Mouse (Mus musculus) intestine, embryonic 15.5 days (tissue): ENCODE measurements around the gene Hoxa3. TPM values are rescaled to one million over a fixed set of nuclear protein-coding genes. Genes with fewer than 3 reads are reported as not detected.
A peak's percentile ranks its signal among the peaks of the same experiment; 100 is the strongest.

ENCODE experiments used
- ATAC-seq: fragments of 200-750 bp; cut with Nextera tagmentation; 2 replicates; pipeline ENCODE4 v1.8.0; 2017; ENCODE audit warnings: moderate TSS enrichment, moderate library complexity
- H3K27ac ChIP-seq: fragments of 300-500 bp; sonication (generic); 2 replicates; pipeline ENCODE4 v1.5.1; 2015; ENCODE audit warnings: mild to moderate bottlenecking, inconsistent platforms
- H3K27me3 ChIP-seq: fragments of 300-500 bp; sonication (generic); replicated peaks from 2 replicates; pipeline ENCODE4 v1.6.1; 2015; ENCODE audit warnings: inconsistent platforms
- H3K36me3 ChIP-seq: fragments of 300-500 bp; sonication (generic); 2 replicates; pipeline ENCODE4 v1.6.1; 2015; ENCODE audit warnings: inconsistent platforms
- H3K4me1 ChIP-seq: fragments of 300-500 bp; sonication (generic); replicated peaks from 2 replicates; pipeline ENCODE4 v1.6.1; 2015; ENCODE audit warnings: inconsistent platforms
- H3K4me2 ChIP-seq: fragments of 300-500 bp; sonication (generic); replicated peaks from 2 replicates; pipeline ENCODE4 v1.6.1; 2015; ENCODE audit warnings: mild to moderate bottlenecking, inconsistent platforms
- H3K4me3 ChIP-seq: fragments of 300-500 bp; sonication (generic); replicated peaks from 2 replicates; pipeline ENCODE4 v1.5.1; 2015; ENCODE audit warnings: inconsistent platforms
- H3K9ac ChIP-seq: fragments of 300-500 bp; sonication (generic); 2 replicates; pipeline ENCODE4 v1.6.1; 2015; ENCODE audit warnings: inconsistent platforms
- H3K9me3 ChIP-seq: fragments of 300-500 bp; sonication (generic); 2 replicates; pipeline ENCODE4 v1.6.1; 2016; ENCODE audit warnings: inconsistent platforms
- WGBS: fragments of 180-500 bp; shearing (Covaris S2); methylation state at CpG from one replicate; pipeline ENCODE4 v1.1.7; 2015; 5-methylcytosine and 5-hydroxymethylcytosine counted together
- polyA plus RNA-seq: library from polyadenylated mRNA; unstranded; fragments of >200 nt; fragmentation: Nextera tagmentation; extraction: Ambion mirVana; gene quantifications from 2 replicates; pipeline ENCODE4 v1.2.1, GENCODE M21; 2015

The Hoxa3 gene
- polyA plus RNA-seq, 1 experiment from 2014 or later = 6.2 TPM

DNA sequence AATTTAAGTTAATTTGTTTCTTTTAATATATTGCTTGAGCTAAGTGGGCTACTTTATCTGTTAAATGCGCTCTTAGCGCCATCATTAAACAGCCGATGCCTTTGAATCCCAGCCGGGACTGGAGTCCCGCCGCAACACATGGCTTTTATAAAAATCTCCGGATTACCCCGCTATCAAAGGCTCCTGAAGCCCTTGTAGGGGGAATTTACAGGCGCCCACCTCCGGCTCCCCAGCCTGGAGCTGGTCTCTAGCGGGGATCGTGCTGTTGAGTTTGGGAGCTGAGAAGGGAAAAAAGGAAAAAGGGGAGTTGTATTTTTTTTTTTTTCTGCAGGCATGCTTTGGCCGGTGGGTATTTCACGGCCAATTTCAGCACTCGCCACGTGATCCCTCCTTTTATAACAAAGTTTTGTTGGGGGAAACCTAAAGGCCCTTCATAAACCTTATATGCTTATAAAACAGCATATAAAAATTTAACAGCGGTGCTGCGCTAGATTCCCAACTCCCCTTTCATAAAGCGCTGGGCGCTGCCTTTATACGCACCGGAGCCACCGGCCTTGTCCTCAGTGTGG lies 31.4 kb upstream of the Hoxa3 start:
- peaks cover 22% of the 10 kb centered on the region; the same call in 1 of the 2 replicates for H3K4me1 ChIP-seq
- no peak for ATAC-seq
- peaks cover 95% of the 10 kb centered on the region for H3K27me3 ChIP-seq
- no peaks in the 10 kb centered on the region for H3K9me3 ChIP-seq
- H3K4me3 ChIP-seq = peak overlapping the region; percentile 28
- H3K9ac ChIP-seq = peak overlapping the region; percentile 21
- peak overlapping the region; percentile 27 for H3K4me2 ChIP-seq
- no peak overlapping the region for H3K27ac ChIP-seq
- no peaks in the 10 kb centered on the region for H3K36me3 ChIP-seq
- 3% methylated on average over 23 of the region's 23 CpGs for WGBS

DNA sequence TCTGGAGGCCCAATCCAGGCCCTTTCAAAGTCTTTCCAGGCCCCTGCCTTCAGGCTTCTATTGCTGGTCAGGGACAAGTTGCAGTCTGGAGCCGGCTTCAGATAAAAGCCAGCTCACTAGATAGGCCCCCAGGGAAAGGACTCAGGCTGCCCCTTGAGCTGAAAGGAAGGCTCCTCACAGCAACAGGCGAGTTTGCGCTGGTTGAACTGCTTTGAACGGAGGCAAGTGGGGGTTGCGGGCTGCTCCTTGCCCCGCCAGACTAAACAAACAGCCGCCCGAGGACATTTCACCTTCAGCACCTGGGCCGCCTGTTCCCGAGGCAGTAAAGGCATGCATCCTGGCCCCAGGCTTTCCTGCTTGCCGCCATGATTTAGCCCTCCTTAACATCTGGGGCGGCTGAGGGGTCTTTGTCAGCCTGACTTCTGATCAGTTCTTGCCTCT lies 30.6 kb upstream of the Hoxa3 start:
- ATAC-seq = no peak
- Histone ChIP-seq H3K4me1 (peaks cover 22% of the 10 kb centered on the region; the same call in 1 of the 2 replicates), H3K27me3 (peaks cover 92% of the 10 kb centered on the region), H3K27ac (no peak overlapping the region), H3K36me3 (no peaks in the 10 kb centered on the region), H3K9me3 (no peaks in the 10 kb centered on the region), H3K4me3 (peak overlapping the region; percentile 28), H3K9ac (no peak overlapping the region), H3K4me2 (peak overlapping the region; percentile 15)
- 2% methylated on average over 12 of the region's 12 CpGs for WGBS

DNA sequence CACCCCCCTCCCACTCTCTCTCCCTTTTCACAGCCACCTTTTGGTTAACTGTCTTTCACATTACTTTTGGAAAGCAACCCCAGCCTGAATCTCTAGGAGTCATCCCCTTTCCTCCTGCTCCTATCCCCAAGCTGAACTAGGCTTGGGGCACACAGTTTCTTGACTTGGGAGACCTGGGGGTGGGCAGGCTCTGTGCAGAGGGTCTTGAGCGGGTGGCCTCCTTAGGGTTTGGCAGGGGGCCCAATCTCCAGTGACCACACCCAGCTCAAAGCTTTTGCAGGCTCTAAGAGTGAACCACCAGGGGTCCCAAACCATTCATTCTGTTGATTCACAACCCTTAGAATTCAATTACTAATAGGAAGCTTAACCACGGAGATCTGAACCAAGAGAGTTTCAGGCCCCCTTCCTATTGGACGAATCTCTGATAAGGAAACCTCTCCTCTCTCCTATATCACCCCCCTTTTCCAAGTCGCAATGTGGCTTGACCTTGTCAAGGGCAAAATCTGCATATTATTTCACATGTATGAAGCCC lies 29.7 kb upstream of the Hoxa3 start:
- Histone ChIP-seq H3K27me3 (peaks cover 87% of the 10 kb centered on the region), H3K27ac (no peak overlapping the region), H3K36me3 (no peaks in the 10 kb centered on the region), H3K9ac (no peak overlapping the region), H3K9me3 (no peaks in the 10 kb centered on the region), H3K4me3 (no peak overlapping the region), H3K4me1 (peaks cover 22% of the 10 kb centered on the region; the same call in 1 of the 2 replicates), H3K4me2 (peak overlapping the region; percentile 15; the same call in 1 of the 2 replicates)
- no peak for ATAC-seq
- 13% methylated on average over 4 of the region's 4 CpGs for WGBS

DNA sequence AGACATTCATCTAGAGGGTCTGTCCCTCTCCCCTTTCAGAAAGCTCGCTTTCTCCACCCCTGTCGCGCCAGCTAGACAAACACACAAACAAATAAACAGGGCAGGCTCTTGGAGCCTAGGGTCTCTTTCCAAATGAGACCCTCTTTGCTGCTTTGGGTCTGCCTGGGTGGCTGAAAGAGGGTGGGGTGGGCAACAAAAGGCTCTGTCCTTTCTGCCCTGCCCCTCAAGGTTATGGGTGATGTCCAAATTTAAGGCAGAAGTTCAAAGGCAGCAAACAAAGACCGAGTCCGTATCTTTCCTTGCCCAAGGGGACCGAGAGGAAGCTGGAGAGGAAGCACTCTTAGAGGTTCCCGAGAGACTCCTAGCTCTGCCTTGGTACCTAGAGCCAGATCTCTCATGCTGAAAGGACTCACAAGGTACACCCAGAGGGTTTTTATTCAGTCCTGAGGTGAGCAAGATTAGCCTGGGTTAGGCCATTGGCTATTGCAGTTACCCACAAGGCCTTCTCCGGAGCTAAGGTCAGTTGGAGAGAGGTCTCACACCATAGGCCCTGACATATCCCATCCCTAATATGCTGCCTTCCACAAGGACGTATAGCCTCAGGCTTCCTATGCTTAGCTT lies 28.0 kb upstream of the Hoxa3 start:
- Histone ChIP-seq H3K9ac (no peak overlapping the region), H3K27ac (no peak overlapping the region), H3K9me3 (no peaks in the 10 kb centered on the region), H3K4me3 (no peak overlapping the region), H3K27me3 (peaks cover 89% of the 10 kb centered on the region), H3K36me3 (no peaks in the 10 kb centered on the region), H3K4me2 (0 out of 2 replicates have a peak overlapping the region, but pooled peaks have one; percentile 40), H3K4me1 (peaks cover 19% of the 10 kb centered on the region; the same call in 1 of the 2 replicates)
- WGBS = 7% methylated on average over 9 of the region's 9 CpGs
- no peak for ATAC-seq

DNA sequence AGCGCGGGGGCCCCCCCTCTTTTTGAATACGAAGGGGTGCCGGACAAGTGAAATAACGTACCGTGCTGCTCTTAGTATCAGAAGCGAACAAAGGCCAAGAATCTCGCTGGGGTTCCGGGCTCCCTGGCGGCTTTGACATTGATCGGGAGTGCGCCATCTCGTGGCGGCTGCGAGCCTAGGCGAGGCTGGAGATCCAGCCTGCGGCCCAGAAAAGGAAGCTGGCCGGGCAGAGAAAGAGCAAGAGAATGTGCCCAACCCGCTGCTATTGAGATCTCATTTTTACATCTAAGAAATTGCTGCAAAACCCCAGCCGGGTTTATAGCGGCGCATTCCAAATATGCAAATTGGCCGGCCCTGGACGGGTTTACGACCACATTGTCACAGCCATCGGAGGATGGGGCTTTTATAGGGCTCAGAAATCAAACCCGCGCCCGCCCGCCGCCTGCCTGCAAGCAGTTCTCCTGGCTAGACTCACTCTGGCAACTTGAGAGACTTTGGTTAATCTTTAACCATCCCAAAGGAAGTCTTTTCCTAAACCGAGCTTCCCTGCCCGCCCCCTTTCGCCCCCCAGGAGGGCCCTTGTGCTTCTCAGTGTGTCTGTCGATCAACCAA lies 27.4 kb upstream of the Hoxa3 start, which contains the start of gene Hoxa10:
Gene Hoxa10 (minus strand): TSS at position 466 of the 612 bp plus-strand sequence.
- Histone ChIP-seq H3K27ac (peak within 1 kb of the TSS; percentile 25), H3K36me3 (no peaks in the 10 kb centered on the region), H3K4me1 (peaks cover 13% of the 10 kb centered on the region; the same call in 1 of the 2 replicates), H3K9ac (0 out of 2 replicates have a peak within 1 kb of the TSS, but pooled peaks have one; percentile 3), H3K4me3 (peak within 1 kb of the TSS; percentile 26), H3K9me3 (no peaks in the 10 kb centered on the region), H3K4me2 (peak within 1 kb of the TSS; percentile 40), H3K27me3 (peaks cover 89% of the 10 kb centered on the region)
- WGBS = 1% methylated on average over 35 of the region's 35 CpGs
- ATAC-seq = peak; percentile 77

DNA sequence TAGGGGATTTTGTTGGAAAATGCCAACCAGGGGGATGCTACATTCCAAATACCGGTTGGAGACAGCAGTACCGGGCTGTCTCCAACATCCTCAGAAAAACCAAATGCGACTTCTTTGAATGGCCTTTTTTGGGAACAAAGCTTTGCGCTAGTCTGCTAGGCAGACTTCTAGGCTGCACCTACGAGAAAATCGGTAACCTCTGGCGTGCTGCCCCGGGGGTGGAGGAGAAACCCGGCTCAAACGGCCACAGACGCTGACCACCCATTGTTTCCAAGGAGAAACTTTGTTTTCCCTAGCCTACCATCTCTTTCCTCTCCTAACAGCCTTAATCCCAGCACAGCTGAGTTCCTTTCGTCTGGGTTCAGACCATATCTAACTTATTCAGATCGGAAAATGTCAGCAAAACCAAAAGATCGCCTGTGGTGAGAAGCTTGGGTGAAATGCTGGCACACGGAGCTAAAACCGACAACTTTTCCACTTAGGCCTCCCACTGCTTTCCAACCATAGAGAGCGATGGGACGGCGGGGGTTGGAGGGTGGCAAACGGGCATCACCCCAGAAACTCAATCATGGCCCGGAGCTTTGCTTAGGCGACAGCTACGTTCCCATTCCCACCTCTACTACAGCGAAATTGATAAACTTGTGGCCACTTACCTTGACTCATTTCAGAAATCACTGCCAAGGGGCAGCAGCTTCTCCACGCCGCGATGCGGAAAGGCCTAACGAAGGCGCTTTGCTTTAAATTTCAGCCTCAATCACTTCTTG lies 26.7 kb upstream of the Hoxa3 start:
- Histone ChIP-seq H3K9ac (0 out of 2 replicates have a peak overlapping the region, but pooled peaks have one; percentile 3), H3K9me3 (no peaks in the 10 kb centered on the region), H3K27ac (peak overlapping the region; percentile 25), H3K4me1 (peaks cover 9% of the 10 kb centered on the region; the same call in 1 of the 2 replicates), H3K4me3 (peak overlapping the region; percentile 26), H3K27me3 (peaks cover 89% of the 10 kb centered on the region), H3K36me3 (no peaks in the 10 kb centered on the region), H3K4me2 (peak overlapping the region; percentile 40)
- no peak for ATAC-seq
- 2% methylated on average over 30 of the region's 30 CpGs for WGBS

DNA sequence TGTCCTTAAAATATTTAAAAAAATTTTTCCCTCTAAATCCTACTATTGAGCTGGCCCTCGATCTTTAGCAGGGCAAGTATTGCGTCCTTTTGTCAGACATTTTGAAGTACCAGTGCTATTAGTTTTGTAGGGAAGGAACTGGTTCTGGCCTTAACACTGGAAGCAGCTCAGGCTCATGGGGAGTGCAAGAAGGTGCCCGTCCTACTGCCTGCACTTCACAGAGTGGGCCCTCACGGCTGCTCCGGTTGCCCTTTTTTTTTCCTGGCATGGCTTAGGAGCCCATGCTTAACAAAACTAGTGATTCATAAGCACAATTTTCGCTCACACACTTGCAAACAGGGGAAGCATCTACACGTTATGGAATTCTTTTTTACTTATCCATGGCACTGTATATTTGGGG lies 25.8 kb upstream of the Hoxa3 start:
- H3K27me3 ChIP-seq = peaks cover 91% of the 10 kb centered on the region
- ATAC-seq = no peak
- H3K4me1 ChIP-seq = peaks cover 16% of the 10 kb centered on the region
- no peak overlapping the region; the same call in 1 of the 2 replicates for H3K9ac ChIP-seq
- no peak overlapping the region for H3K4me2 ChIP-seq
- H3K4me3 ChIP-seq = 0 out of 2 replicates have a peak overlapping the region, but pooled peaks have one; percentile 9
- no peak overlapping the region for H3K27ac ChIP-seq
- H3K36me3 ChIP-seq = no peaks in the 10 kb centered on the region
- WGBS = 4% methylated on average over 7 of the region's 7 CpGs
- H3K9me3 ChIP-seq = no peaks in the 10 kb centered on the region

DNA sequence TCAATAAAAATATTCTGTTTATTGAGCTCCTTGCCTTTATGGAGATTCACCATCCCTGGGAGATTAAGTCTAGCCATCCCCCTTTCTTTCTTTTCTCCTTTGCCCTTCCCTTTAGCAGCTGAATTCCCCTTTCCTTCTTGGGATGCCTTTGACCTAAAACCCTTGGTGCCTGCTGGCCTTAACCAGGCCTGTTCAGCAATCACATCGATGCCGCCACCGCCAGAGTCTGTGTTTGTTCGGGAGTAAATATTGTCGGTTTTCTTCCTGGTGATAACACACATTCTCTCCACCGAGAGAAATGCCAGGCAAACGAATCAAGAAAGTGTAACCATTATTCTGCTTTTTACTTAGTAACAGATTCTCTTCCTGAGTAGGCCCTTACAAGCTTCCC lies 25.0 kb upstream of the Hoxa3 start:
- peak overlapping the region; percentile 28 for H3K4me2 ChIP-seq
- ATAC-seq = no peak
- no peaks in the 10 kb centered on the region for H3K9me3 ChIP-seq
- peaks cover 14% of the 10 kb centered on the region for H3K4me1 ChIP-seq
- H3K36me3 ChIP-seq = no peaks in the 10 kb centered on the region
- WGBS = 5% methylated on average over 7 of the region's 7 CpGs
- peak overlapping the region; percentile 2; the same call in 1 of the 2 replicates for H3K4me3 ChIP-seq
- H3K27ac ChIP-seq = no peak overlapping the region
- H3K9ac ChIP-seq = no peak overlapping the region
- peaks cover 91% of the 10 kb centered on the region for H3K27me3 ChIP-seq

DNA sequence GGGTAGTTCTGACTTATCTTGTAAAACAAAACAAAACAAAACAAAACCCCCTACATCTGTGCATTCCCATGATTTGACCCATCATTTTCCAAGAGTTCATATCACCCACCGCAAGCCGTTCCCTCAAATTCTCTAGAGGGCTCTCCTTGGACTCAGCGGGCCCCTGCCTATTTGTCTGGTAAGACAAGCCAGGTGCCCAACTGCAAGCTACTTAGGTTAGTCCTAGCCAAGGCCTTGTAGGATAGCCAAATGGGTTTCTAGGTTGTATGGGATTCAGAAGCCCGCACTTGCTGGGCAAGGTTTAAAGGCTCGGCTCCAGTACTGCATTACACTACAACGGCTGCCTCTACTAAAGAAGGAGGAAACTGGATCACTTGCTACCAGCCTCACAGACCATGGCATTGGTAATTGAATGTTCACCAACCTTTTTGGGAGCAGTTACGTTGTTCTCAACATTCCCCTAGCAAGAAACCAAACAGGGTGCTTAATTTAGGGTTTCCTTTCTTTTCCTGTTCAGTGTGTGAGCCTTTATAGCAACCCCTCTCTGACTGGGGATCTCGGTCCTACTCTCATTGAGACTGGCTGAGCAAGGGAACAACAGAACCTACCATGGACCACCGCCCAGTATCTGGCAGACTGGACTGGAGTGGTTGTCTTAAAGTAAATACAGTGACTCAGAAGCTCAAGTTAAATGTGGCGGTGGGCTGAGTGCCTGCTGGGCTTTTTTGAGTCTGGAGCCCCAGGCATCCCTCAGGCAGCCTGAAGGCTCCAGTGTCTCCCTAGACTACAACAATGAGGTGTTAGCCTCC lies 24.4 kb upstream of the Hoxa3 start:
- ATAC-seq = no peak

DNA sequence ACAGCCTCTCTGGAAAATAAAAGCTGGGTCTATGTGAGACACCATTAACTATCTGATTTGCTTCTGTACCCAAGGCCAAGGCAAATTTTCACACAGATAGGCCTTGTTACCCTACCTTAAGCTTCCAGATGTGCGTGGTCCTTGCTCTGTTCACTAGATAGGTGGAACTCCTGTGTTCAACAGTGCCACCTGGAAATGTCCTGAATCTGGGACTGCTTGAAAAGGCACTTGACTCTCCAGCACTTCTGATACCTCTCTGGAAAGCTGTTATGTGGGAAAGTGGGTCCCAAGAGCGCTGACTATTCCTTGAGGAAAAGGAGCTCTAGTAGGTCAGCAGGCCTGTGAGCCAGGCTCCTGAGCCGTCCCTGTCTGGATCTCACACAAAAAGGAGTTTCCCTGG lies 23.7 kb upstream of the Hoxa3 start:
- WGBS = 17% methylated on average over 3 of the region's 3 CpGs
- H3K27me3 ChIP-seq = peaks cover 92% of the 10 kb centered on the region

More for the DNA sequence above, 24.4 kb upstream of the Hoxa3 start:
- Histone ChIP-seq H3K9ac (no peak overlapping the region; the same call in 1 of the 2 replicates), H3K4me1 (peaks cover 14% of the 10 kb centered on the region), H3K4me2 (peak overlapping the region; percentile 28), H3K4me3 (peak overlapping the region; percentile 2; the same call in 1 of the 2 replicates), H3K9me3 (no peaks in the 10 kb centered on the region), H3K27ac (no peak overlapping the region), H3K36me3 (no peaks in the 10 kb centered on the region), H3K27me3 (peaks cover 91% of the 10 kb centered on the region)
- 12% methylated on average over 10 of the region's 10 CpGs for WGBS

DNA sequence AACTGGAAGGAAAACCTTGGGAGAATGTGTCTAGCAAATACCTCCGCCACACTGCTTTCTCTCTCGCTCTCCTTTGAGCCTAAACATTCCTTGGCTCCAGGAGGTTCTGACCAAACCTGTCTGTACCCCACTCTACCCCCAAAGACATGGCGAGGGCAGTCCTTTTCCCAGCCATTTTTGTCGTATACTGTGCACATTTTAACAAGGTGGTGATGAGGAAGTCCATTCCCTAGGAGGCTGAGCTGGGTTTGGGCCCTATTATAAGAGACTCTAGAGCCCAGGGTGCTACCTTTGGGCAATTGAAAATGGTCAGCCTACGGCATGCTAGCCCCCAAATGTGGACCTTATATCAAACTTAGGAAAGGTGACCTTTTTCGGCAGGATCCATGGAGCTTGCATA lies 22.7 kb upstream of the Hoxa3 start:
- Histone ChIP-seq H3K9me3 (no peaks in the 10 kb centered on the region), H3K27me3 (peaks cover 87% of the 10 kb centered on the region), H3K4me3 (no peak overlapping the region), H3K27ac (no peak overlapping the region), H3K4me2 (peak overlapping the region; percentile 9; the same call in 1 of the 2 replicates), H3K4me1 (peaks cover 18% of the 10 kb centered on the region), H3K36me3 (no peaks in the 10 kb centered on the region), H3K9ac (no peak overlapping the region)
- no peak for ATAC-seq
- WGBS = 22% methylated on average over 6 of the region's 6 CpGs

More for the DNA sequence above, 23.7 kb upstream of the Hoxa3 start:
- peaks cover 18% of the 10 kb centered on the region for H3K4me1 ChIP-seq
- H3K4me3 ChIP-seq = no peak overlapping the region
- H3K27ac ChIP-seq = no peak overlapping the region
- H3K9me3 ChIP-seq = no peaks in the 10 kb centered on the region
- H3K36me3 ChIP-seq = no peaks in the 10 kb centered on the region
- 0 out of 2 replicates have a peak overlapping the region, but pooled peaks have one; percentile 9 for H3K4me2 ChIP-seq
- no peak overlapping the region for H3K9ac ChIP-seq
- ATAC-seq = no peak
